Mouse (Mus musculus): ENCODE data around the gene Smtnl2. TPM values are rescaled to one million over a fixed set of nuclear protein-coding genes. Genes with fewer than 3 reads are reported as not detected.

Smtnl2 gene
- polyA plus RNA-seq, 1 experiment from 2014 or later, result 12.6 TPM

DNA sequence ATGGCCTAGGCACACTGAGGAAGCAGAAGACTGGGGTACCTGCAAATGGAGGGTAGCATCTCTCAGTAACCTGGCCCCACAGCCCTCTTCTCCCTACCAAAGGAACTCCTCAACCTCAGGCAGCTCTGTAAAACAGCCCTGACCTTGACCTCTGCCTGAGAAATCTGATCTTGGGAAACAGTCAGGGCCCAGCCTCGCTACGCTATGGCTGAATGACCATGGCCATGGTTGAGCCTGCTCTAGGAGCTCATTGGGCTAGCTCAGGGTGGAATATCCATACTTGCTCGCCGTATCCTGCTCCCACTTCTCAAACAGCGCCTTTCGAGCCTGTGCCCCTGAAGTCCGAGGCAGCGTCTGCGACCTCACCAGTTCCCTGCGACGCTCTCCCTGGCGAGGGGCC, 10.4 kb downstream of the Smtnl2 start:
- Histone ChIP-seq H3K4me3 (ENCODE audit: low read depth, low read length) (no peak overlapping the region), H3K4me2 (ENCODE audit: low read depth) (no peak overlapping the region), H3K36me3 (ENCODE audit: control insufficient read depth, insufficient read depth, low read length) (no peaks in the 10 kb centered on the region), H3K27me3 (ENCODE audit: control insufficient read depth, insufficient read depth, low read length) (no peaks in the 10 kb centered on the region), H3K9me3 (ENCODE audit: control insufficient read depth, low read length) (no peaks in the 10 kb centered on the region), H3K9ac (ENCODE audit: low read length) (no peak overlapping the region), H3K27ac (ENCODE audit: low read depth, low read length) (no peak overlapping the region), H3K4me1 (ENCODE audit: control insufficient read depth, insufficient read depth, low read length) (no peaks in the 10 kb centered on the region; the same call in 1 of the 2 replicates)
- DNase-seq (ENCODE audit: low spot score) (no peak), ATAC-seq (ENCODE audit: insufficient read depth, low FRiP score, low TSS enrichment) (no peak)
- WGBS, result 88% methylated on average over 12 of the region's 12 CpGs

DNA sequence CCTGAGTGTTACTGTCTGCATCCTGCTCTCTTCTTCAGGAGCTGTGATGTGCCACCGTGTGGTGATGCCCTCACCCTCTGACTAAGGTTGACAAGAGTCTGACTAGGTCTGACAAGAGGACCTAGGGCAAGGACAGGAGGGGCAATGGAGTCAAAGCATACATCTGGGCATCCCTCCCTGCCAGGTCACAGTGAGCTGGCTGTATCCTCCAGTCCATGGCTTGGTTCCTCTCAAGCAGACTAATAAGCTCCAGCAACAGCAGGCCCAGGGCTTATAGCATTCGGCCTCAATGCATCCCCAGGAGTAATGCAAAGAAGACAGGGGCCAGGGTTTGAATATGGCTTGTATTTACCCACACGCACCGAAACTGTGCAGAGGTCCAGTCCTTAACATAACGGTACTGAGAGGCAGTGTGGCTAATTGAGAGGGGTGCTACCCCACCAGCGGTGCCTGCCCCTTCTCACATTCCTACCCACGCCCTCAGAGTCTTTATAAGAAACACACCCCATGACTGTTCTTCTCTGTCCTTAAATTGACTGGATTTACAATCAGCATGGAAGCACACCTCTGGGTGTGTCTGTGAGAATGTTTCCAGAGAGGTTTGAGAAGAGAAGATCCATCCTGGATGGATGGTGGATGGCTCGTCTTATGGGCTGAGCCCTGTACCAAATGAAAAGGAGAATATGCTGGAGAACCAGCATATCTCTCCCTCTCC, 13.5 kb downstream of the Smtnl2 start:
- no peak overlapping the region for H3K27ac ChIP-seq (ENCODE audit: low read depth, low read length)
- H3K9ac ChIP-seq (ENCODE audit: low read length), result no peak overlapping the region
- no peak overlapping the region for H3K4me3 ChIP-seq (ENCODE audit: low read depth, low read length)
- WGBS, result 87% methylated on average over 8 of the region's 8 CpGs
- DNase-seq (ENCODE audit: low spot score) (no peak), ATAC-seq (ENCODE audit: insufficient read depth, low FRiP score, low TSS enrichment) (no peak)
- H3K4me1 ChIP-seq (ENCODE audit: control insufficient read depth, insufficient read depth, low read length), result no peaks in the 10 kb centered on the region; the same call in 1 of the 2 replicates
- no peak overlapping the region for H3K4me2 ChIP-seq (ENCODE audit: low read depth)
- H3K36me3 ChIP-seq (ENCODE audit: control insufficient read depth, insufficient read depth, low read length), result no peaks in the 10 kb centered on the region
- H3K27me3 ChIP-seq (ENCODE audit: control insufficient read depth, insufficient read depth, low read length), result no peaks in the 10 kb centered on the region
- no peaks in the 10 kb centered on the region for H3K9me3 ChIP-seq (ENCODE audit: control insufficient read depth, low read length)

- no peaks in the 10 kb centered on the region for H3K9me3 ChIP-seq (ENCODE audit: control insufficient read depth, low read length)
- no peaks in the 10 kb centered on the region for H3K36me3 ChIP-seq (ENCODE audit: control insufficient read depth, insufficient read depth, low read length)
- no peak overlapping the region for H3K4me3 ChIP-seq (ENCODE audit: low read depth, low read length)
- H3K27me3 ChIP-seq (ENCODE audit: control insufficient read depth, insufficient read depth, low read length), result no peaks in the 10 kb centered on the region
- H3K9ac ChIP-seq (ENCODE audit: low read length), result no peak overlapping the region
- DNase-seq (ENCODE audit: low spot score) (no peak), ATAC-seq (ENCODE audit: insufficient read depth, low FRiP score, low TSS enrichment) (no peak)
- H3K27ac ChIP-seq (ENCODE audit: low read depth, low read length), result no peak overlapping the region
- H3K4me1 ChIP-seq (ENCODE audit: control insufficient read depth, insufficient read depth, low read length), result no peaks in the 10 kb centered on the region; the same call in 1 of the 2 replicates
- no peak overlapping the region for H3K4me2 ChIP-seq (ENCODE audit: low read depth)
- WGBS, result 92% methylated on average over 10 of the region's 10 CpGs
Measured at GRCm38 (mm10) chr11:72397072-72397471, 14.4 kb downstream of the Smtnl2 start.

GRCm38 (mm10) chr11:72396621-72397020, 14.9 kb downstream of the Smtnl2 start:
- Histone ChIP-seq H3K9me3 (ENCODE audit: control insufficient read depth, low read length) (no peaks in the 10 kb centered on the region), H3K4me1 (ENCODE audit: control insufficient read depth, insufficient read depth, low read length) (no peaks in the 10 kb centered on the region; the same call in 1 of the 2 replicates), H3K9ac (ENCODE audit: low read length) (no peak overlapping the region), H3K27ac (ENCODE audit: low read depth, low read length) (no peak overlapping the region), H3K4me3 (ENCODE audit: low read depth, low read length) (no peak overlapping the region), H3K27me3 (ENCODE audit: control insufficient read depth, insufficient read depth, low read length) (no peaks in the 10 kb centered on the region), H3K4me2 (ENCODE audit: low read depth) (no peak overlapping the region), H3K36me3 (ENCODE audit: control insufficient read depth, insufficient read depth, low read length) (no peaks in the 10 kb centered on the region)
- WGBS, result 87% methylated on average over 7 of the region's 7 CpGs
- DNase-seq (ENCODE audit: low spot score) (no peak), ATAC-seq (ENCODE audit: insufficient read depth, low FRiP score, low TSS enrichment) (no peak)

- no peak for ATAC-seq (ENCODE audit: insufficient read depth, low FRiP score, low TSS enrichment)
- Histone ChIP-seq H3K27me3 (ENCODE audit: control insufficient read depth, insufficient read depth, low read length) (no peaks in the 10 kb centered on the region), H3K9me3 (ENCODE audit: control insufficient read depth, low read length) (no peaks in the 10 kb centered on the region), H3K4me3 (ENCODE audit: low read depth, low read length) (no peak overlapping the region), H3K4me1 (ENCODE audit: control insufficient read depth, insufficient read depth, low read length) (no peaks in the 10 kb centered on the region), H3K4me2 (ENCODE audit: low read depth) (no peak overlapping the region), H3K27ac (ENCODE audit: low read depth, low read length) (no peak overlapping the region), H3K36me3 (ENCODE audit: control insufficient read depth, insufficient read depth, low read length) (no peaks in the 10 kb centered on the region), H3K9ac (ENCODE audit: low read length) (no peak overlapping the region)
- DNase-seq (ENCODE audit: low spot score), result no peak
- 69% methylated on average over 6 of the region's 6 CpGs for WGBS
Measured at GRCm38 (mm10) chr11:72395652-72396051, 15.9 kb downstream of the Smtnl2 start.

- Histone ChIP-seq H3K9ac (ENCODE audit: low read length) (no peak overlapping the region), H3K9me3 (ENCODE audit: control insufficient read depth, low read length) (no peaks in the 10 kb centered on the region), H3K27me3 (ENCODE audit: control insufficient read depth, insufficient read depth, low read length) (no peaks in the 10 kb centered on the region), H3K36me3 (ENCODE audit: control insufficient read depth, insufficient read depth, low read length) (no peaks in the 10 kb centered on the region), H3K4me3 (ENCODE audit: low read depth, low read length) (no peak overlapping the region), H3K27ac (ENCODE audit: low read depth, low read length) (no peak overlapping the region), H3K4me2 (ENCODE audit: low read depth) (no peak overlapping the region), H3K4me1 (ENCODE audit: control insufficient read depth, insufficient read depth, low read length) (no peaks in the 10 kb centered on the region)
- WGBS, result 86% methylated on average over 2 of the region's 2 CpGs
- DNase-seq (ENCODE audit: low spot score) (no peak), ATAC-seq (ENCODE audit: insufficient read depth, low FRiP score, low TSS enrichment) (no peak)
Measured at GRCm38 (mm10) chr11:72394694-72395093, 16.8 kb downstream of the Smtnl2 start.

DNA sequence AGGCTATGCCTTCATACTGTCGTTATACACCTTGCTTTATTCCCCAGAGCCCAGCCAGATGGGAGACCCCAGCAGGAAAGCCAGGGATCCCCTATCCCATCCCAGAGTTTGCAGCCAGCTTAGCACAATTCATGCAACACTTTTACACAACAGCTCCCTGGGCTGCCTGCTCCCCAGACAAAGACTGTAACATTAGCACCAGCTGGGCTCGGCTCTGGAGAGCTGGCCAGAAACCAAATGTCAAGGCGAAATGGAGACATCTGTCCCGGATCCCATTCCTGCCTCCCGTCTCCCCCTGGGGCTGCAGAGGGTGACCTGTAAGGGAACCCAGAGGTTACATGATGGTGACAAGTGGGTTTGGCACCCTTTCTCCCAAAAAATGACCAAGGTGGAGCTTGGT, 17.8 kb downstream of the Smtnl2 start:
- Histone ChIP-seq H3K36me3 (ENCODE audit: control insufficient read depth, insufficient read depth, low read length) (no peaks in the 10 kb centered on the region), H3K4me1 (ENCODE audit: control insufficient read depth, insufficient read depth, low read length) (no peaks in the 10 kb centered on the region), H3K9me3 (ENCODE audit: control insufficient read depth, low read length) (no peaks in the 10 kb centered on the region), H3K4me2 (ENCODE audit: low read depth) (no peak overlapping the region), H3K9ac (ENCODE audit: low read length) (no peak overlapping the region), H3K4me3 (ENCODE audit: low read depth, low read length) (no peak overlapping the region), H3K27ac (ENCODE audit: low read depth, low read length) (no peak overlapping the region), H3K27me3 (ENCODE audit: control insufficient read depth, insufficient read depth, low read length) (no peaks in the 10 kb centered on the region)
- ATAC-seq (ENCODE audit: insufficient read depth, low FRiP score, low TSS enrichment) (no peak), DNase-seq (ENCODE audit: low spot score) (no peak)
- 54% methylated on average over 5 of the region's 5 CpGs for WGBS

DNA sequence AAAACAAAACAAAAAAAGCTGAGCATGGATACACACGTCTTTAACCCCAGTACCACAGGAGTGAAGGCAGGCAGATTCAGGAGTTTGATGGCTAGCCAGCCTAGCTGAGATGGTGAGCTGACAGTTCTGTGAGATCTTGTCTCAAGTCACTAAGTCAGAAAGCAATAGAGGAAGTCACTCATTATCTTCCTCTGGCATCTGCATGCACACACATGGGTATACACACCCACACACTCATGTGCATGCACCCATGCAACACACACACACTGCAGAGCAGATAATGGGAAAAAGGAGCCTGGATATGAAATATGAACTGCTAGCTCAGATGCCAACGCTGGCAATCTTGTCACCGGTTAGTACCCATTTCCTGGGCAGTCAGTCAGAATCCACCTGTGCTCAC, 18.3 kb downstream of the Smtnl2 start:
- Histone ChIP-seq H3K4me2 (ENCODE audit: low read depth) (no peak overlapping the region), H3K27me3 (ENCODE audit: control insufficient read depth, insufficient read depth, low read length) (no peaks in the 10 kb centered on the region), H3K27ac (ENCODE audit: low read depth, low read length) (no peak overlapping the region), H3K9ac (ENCODE audit: low read length) (no peak overlapping the region), H3K36me3 (ENCODE audit: control insufficient read depth, insufficient read depth, low read length) (no peaks in the 10 kb centered on the region), H3K9me3 (ENCODE audit: control insufficient read depth, low read length) (no peaks in the 10 kb centered on the region), H3K4me1 (ENCODE audit: control insufficient read depth, insufficient read depth, low read length) (no peaks in the 10 kb centered on the region), H3K4me3 (ENCODE audit: low read depth, low read length) (no peak overlapping the region)
- no peak for DNase-seq (ENCODE audit: low spot score)
- ATAC-seq (ENCODE audit: insufficient read depth, low FRiP score, low TSS enrichment), result no peak
- 95% methylated on average over 3 of the region's 3 CpGs for WGBS

- ATAC-seq (ENCODE audit: insufficient read depth, low FRiP score, low TSS enrichment) (no peak), DNase-seq (ENCODE audit: low spot score) (no peak)
- Histone ChIP-seq H3K27ac (ENCODE audit: low read depth, low read length) (no peak overlapping the region), H3K4me2 (ENCODE audit: low read depth) (no peak overlapping the region), H3K27me3 (ENCODE audit: control insufficient read depth, insufficient read depth, low read length) (no peaks in the 10 kb centered on the region), H3K4me1 (ENCODE audit: control insufficient read depth, insufficient read depth, low read length) (no peaks in the 10 kb centered on the region), H3K9ac (ENCODE audit: low read length) (no peak overlapping the region), H3K4me3 (ENCODE audit: low read depth, low read length) (no peak overlapping the region), H3K36me3 (ENCODE audit: control insufficient read depth, insufficient read depth, low read length) (no peaks in the 10 kb centered on the region), H3K9me3 (ENCODE audit: control insufficient read depth, low read length) (no peaks in the 10 kb centered on the region)
- 93% methylated on average over 13 of the region's 13 CpGs for WGBS
Measured at GRCm38 (mm10) chr11:72391181-72391580, 20.3 kb downstream of the Smtnl2 start.
